Mouse (Mus musculus) left cerebral cortex, postnatal 25 days (tissue): ENCODE results near the gene Cdc73. TPM values are rescaled to one million over a fixed set of nuclear protein-coding genes. Genes with fewer than 3 reads are reported as not detected.
A peak's percentile ranks its signal among the peaks of the same experiment; 100 is the strongest.
"Not testable (repeated sequence)": the region's sequence is repeated elsewhere in the genome, so short reads cannot be mapped to it uniquely, and the experiment has no call there.

Source experiments
- DNase-seq, 2 experiments: peaks; one replicate each; pipeline ENCODE4 v3.0.0; 2022; ENCODE audit warnings: low spot score in 2 of 2, mixed read lengths in 1 of 2
- intact Hi-C: fragments of 180-260 bp; cut with DNase I; formaldehyde crosslinking; loops from one replicate; pipeline ENCODE4 v1.15.1; 2025
- total RNA-seq, 2 experiments: library from RNA; stranded (reverse); gene quantifications; 2 replicates each; pipeline ENCODE4 v1.2.3; 2021

The Cdc73 gene
- 10 to 100 TPM; 61.6 to 62.3 TPM for total RNA-seq

DNA sequence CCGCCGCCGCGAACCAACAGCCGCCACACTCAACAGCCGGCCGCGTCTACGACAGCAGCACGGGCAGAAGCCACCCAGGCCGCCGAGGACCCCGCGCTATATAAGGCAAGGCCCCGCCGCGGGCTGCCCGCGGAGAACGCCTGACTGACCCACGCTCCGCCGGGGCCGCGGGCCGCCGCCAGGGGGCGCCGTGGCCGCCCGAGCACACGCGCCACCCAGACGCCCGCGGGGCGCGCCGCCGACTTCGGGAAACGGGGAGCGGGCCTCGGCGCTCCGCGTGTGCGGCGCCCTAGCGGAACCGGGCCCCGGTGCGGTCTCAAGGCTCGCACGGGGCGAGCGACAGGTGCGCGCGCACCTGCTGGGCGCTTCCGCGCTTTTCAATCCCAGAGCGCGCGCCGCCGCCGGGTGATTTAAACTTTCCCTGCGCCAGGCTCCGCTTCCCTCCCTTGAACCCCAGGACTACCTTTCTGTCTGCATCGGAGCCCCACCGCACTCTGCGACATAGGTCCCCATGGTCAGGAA, at the start of gene Cdc73:
Gene Cdc73 (minus strand): TSS at position 153 of the 522 bp plus-strand sequence.
- intact Hi-C loops, result loop anchor here (1.0 kb wide), 1 partner anchor 36 kb away; no protein-coding TSS in a partner anchor
- DNase-seq, result peak; percentile 91 to 93

DNA sequence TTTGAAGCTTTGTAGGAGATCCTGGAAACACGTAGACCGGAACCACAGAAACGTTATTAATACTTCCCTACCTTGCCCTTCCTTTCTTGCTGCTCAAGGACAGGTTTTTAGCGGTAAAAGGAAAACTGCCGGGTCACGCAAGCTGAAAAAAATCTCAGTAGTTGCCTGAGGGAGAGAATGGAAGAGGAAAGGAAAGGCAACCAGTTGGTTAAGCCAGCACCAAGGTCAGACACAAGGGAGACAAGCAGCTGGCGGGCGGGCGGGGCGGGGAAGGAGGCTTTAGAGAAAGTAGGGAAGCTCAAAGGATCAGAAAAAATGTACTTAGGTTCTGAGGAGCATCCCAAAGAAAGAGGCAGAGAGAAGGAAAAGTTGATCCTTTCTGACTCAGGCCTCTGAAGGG, 43.2 kb upstream of the Cdc73 start:
- DNase-seq, result no peak
- intact Hi-C loops, result no loop called here

DNA sequence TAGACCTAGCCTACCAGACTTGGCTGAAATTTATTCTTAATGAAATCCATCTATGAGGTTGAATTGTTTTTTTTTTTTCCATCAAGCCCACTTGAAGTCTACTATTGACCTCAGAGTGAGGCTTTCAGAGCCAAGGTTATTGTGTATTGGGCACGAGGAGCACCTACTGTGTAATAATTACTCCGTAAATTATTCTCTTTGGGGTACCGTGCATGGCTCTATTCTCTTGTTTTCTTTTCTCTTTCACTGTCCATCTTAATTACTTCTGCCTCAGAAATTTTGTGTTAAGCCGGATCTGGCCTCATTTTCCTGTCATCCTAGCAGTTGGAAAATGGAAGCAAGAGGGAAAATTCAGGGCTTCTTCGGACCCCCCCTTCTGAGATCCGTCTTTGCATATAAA, 39.5 kb upstream of the Cdc73 start:
- no peak for DNase-seq
- intact Hi-C loops, result no loop called here

DNA sequence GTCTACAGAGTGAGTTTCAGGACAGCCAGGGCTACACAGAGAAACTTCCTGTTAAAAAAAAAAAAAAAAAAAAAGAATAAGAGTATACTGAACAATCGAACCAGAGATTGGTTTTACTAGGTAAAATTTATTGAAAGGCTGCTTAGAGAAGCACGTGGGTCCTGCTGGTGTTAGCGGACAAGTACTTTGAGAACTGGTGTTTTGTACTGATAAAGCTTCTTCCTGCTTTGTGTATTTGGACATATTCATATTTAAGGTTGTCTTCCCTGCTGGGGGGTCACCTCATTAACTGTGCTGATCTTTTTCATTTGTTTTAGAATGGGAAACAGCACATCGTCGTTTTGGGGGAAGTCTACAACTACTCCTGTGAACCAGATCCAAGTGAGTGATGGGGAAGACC, 38.6 kb upstream of the Cdc73 start:
- DNase-seq, result no peak
- intact Hi-C loops, result no loop called here

DNA sequence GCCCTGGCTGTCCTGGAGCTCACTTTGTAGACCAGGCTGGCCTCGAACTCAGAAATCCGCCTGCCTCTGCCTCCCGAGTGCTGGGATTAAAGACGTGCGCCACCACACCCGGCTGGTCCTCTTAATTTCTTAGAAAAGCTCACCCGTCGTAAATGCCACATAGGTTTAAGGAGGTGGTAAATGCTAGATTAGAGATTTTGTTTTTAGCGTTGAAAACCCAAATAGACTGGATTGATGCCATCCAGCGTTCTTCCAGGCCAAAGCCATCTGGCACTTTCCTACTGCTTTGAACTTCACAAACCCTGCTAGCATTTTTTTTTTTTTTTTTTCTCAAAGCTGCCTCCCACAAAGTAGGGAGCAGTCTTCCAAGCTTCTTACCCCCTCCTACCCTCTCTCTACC, 37.9 kb upstream of the Cdc73 start:
- DNase-seq, result peak in 1 of 2 experiments; percentile 60
- intact Hi-C loops, result no loop called here

DNA sequence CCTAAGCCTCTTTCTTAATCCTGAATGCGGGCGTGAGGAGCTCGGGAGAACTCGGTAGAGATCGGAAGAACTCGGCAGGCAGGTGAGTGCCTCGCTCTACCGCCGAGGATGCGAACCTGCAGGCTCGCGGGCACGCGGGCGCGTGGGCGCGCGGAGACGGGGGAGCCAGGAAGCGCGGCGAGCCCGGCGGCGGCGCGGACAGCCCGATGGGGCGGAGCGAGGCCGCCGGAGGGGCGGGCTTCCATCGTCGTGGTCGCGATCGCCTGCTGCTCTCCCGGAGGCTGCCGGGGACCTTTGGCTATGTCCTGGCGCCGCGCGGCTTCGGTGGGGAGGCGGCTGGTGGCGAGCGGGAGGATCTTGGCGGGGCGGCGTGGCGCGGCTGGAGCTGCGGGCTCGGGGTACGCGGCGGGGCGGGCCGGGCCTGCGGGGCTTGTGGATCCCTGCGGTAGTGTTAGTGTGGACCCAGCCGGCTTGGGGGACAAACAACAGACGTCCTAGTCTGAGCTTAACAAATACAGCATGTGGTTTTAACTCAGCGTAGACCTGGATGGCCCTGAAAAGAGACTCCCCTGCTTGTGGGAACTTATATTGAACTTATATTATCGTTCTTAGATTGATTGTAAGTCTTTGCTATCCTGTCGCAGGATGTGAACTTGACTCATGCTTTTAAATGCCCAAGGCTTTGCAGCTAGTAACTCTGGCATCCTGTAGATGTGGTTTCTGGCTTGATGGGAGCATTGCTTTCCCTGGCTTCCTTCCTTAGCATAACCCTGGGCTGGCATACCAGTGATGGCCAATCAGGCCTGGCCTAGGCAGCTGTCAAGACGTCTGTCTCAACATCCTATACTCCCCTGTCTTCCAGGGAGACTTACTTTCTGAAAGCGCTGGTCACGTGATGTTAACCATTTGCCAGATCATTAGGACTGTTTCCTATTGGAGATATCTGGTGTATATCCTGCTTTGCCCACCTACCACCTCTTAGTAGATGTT, 37.0 kb upstream of the Cdc73 start:
- intact Hi-C loops, result loop anchor here (1.0 kb wide), 1 partner anchor 37 kb away; the partner anchor contains the start of gene Cdc73
- DNase-seq, result peak; percentile 90 to 94

DNA sequence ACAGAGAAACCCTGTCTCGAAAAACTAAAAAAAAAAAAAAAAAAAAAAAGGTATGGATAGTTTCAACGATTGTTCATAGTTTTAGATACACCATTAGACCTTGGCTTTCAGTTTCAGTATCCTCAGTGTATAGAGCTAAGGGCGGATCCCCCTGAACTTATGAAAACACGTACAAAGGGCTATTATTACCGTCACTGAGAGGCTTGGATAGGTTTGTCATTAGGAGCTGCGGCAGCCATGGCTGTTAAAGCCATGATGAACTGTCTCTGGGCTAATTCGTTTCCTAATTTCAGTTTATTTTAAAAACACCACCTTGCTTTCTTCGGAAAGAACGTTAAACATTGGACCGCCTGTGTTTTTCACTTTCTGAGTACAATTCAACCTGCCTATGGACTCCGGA, 36.1 kb upstream of the Cdc73 start:
- no peak for DNase-seq
- intact Hi-C loops, result loop anchor here (1.0 kb wide), 1 partner anchor 37 kb away; the partner anchor contains the start of gene Cdc73

DNA sequence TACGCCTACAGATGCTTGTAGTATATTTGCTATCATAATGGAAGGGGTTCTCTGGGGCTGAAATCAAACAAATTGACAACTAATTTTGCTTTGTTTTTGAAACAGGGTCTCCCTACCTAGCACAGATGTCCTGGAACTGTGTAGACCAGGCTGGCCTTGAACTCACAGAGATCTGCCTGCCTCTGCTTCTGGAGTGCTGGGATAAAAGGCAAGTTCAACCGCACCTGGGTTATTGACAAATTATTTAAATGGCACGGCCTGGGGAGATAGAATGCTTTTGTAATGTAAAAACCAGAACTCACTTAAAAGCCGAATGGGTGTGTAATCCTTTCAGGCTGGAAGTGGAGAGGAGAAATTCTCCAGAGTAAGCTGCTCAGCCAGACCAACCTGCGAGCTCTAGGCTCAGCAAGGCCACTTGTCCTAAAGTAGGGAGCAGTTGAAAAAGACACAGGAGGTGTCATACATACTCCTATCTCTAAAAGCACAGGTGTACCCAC, 31.3 kb upstream of the Cdc73 start:
- DNase-seq, result no peak
- intact Hi-C loops, result no loop called here

DNA sequence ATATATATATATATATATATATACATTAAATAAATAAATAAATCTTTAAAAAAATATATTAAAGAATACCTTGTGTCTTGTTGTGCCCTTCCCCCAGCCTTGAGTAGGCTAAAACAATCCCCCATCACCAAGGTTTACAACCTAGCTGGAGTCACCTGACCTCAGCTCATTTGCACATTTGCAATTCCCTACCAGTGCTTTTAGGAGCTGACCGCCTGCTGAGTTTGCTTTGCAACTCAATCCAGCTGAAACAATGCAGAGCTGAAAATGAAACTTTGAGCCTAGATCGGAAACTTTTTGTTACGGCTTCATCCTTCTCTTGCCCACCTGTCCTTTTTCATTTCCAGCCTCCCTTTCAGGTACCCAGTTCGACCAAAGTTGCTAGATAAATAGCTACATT, 29.0 kb upstream of the Cdc73 start:
- no peak for DNase-seq
- intact Hi-C loops, result no loop called here

DNA sequence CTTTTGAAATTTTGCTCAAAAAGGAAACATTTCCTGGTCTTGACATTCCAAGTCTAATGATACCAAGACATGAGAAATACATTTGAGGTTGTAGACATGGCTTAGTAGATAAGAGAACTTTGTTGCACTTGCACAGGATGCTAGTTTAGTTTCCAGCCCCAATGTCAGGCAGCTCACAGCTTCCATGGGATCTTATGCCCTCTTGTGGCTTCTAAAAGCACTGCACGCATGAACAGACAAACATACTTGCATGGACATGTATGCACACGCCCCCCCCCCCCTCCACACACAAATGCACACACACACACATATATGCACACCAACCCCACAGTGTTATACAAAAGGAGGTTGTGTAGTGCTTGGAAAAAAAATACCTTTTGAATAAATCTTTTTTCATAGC, 28.2 kb upstream of the Cdc73 start:
- no peak for DNase-seq
- intact Hi-C loops, result no loop called here

DNA sequence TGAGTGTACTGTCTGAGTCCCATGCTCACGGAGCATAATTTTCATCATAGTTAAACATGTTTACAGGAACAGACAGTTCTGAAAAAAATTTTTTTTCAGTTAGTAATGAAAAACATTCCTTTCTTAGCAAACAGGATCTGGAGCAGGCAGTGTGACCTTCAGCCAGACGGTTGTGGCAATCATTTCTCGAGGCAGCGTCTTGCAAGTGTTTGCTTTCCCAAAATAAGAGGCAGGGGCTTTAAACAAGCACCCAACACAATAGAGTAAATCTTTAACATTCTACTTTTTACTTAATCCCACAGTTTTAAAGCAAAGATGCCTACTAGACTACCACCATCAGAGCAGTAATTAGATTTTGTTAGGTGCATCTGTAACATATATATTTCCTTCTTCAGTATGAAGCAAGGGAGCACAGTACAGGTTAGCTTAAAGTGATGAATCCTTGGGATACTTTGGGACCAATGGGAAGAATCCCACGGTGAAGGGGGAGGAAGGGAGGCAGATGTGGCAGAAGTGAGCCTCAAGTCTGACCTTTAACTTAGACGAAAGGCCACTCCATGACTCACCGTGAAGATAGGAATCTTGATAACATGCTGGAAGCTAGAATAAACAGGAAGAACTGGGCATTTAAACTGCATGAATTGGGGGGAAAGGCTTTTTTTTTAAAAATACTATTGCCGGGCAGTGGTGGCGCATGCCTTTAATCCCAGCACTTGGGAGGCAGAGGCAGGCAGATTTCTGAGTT, 25.2 kb upstream of the Cdc73 start:
- intact Hi-C loops, result no loop called here
- no peak for DNase-seq

DNA sequence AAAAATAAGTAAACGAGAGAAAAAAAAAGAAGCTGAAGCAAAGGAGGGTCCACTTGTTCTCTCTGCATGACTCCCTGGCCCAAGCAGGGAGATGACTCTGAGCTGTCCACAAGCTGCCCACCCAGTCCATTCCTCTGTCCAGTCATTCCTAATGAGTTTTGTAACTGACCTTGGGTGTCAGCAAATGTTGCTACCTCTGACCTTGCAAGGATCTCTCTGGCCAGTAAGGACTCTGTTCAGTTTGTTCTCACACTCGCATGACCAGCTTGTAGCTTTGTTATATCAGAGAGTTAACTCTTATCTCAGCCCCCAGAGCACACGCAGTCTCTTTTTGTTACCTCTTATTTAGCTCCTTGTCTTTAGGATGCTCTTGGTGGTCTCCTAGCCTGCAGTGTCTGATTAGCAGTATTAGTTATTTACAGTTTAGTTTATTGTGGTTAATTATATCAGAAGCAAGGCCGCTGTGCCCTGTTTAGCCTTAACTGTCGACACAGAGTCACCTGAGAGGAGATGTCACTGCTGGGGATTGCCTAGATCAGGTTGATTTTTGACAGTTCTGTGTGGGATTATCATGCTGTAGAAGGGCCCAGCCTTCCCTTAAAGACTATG, 21.9 kb upstream of the Cdc73 start:
- intact Hi-C loops, result no loop called here
- no peak for DNase-seq

DNA sequence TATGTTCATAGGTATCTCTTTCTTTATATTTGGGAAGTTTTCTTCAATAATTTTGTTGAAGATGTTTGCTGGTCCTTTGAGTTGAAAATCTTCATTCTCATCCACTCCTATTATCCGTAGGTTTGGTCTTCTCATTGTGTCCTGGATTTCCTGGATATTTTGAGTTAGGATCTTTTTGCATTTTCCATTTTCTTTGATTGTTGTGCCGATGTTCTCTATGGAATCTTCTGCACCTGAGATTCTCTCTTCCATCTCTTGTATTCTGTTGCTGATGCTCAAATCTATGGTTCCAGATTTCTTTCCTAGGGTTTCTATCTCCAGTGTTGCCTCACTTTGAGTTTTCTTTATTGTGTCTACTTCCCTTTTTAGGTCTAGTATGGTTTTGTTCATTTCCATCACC, 13.3 kb upstream of the Cdc73 start, which contains the start of gene Glrx2:
Gene Glrx2 (plus strand): TSS at position 301 of the 400 bp plus-strand sequence.
- DNase-seq, result not testable (repeated sequence)

DNA sequence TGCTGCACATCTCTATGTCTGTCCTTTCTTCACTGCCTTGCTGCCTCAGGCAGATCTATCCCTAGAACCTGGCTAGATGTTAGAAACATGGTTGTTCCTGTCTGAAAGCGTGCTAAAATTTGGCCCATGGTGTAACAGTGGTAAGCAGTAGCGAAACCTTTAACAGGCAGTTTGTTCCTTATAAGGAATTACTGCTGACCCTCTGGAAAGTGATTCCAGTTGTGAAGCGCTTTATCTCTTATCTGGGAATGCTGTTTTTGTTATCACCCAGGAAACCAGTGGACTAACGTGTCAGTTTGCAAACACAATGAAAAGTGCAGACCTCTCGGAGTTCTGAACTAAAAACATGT, 7.9 kb upstream of the Cdc73 start:
- intact Hi-C loops, result no loop called here
- DNase-seq, result no peak

More for the DNA sequence above, 13.3 kb upstream of the Cdc73 start, which contains the start of gene Glrx2:
- intact Hi-C loops, result not testable (repeated sequence)

DNA sequence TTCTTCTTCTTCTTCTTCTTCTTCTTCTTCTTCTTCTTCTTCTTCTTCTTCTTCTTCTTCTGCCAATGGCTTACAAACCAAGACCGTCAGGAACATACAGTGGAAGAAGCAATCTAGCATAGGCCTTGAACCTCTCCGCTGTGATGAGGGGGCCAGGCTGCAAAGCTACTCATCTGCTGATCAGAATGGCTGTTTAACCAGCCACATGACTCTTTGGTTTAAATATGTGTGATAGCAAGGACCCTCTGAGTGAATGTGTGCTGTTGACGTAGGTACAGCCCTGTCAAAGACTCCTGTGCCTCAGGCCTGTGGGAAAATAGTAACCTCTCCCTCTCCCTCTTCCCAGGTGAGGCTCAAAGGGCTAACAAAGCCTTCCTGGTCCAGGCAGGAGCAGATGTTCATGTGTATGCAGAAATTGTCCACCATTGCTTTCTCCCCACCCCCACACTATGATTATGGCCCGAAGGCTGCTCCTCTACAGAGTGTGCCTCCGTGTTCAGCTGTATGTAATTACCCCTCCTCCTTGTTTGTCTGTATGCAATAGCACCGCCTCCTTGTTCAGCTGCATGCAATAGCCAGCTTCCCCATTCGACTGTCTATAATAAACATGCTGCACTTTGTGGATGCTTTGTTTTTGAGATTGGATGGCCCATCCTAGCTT, 7.4 kb upstream of the Cdc73 start:
- no peak for DNase-seq
- intact Hi-C loops, result no loop called here

DNA sequence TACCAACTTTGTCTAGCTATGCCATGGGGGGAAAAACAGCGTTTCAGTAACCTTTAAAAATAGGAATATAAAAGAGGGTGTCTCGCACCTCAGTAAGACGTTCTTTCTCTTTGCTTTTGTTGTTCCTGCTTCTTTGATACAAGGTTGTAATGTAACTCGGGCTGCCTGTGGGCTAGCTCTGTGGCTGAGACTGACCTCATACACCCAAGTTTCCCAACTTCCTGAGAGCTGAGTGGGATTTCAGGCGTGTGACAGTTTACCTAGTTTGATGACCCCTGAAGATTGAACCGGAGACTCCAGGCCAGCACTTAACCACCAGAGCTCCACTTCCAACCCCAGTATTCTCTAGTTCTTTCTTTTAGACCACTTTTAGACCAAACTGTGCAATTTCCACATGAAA, 5.7 kb upstream of the Cdc73 start:
- DNase-seq, result no peak
- intact Hi-C loops, result no loop called here

DNA sequence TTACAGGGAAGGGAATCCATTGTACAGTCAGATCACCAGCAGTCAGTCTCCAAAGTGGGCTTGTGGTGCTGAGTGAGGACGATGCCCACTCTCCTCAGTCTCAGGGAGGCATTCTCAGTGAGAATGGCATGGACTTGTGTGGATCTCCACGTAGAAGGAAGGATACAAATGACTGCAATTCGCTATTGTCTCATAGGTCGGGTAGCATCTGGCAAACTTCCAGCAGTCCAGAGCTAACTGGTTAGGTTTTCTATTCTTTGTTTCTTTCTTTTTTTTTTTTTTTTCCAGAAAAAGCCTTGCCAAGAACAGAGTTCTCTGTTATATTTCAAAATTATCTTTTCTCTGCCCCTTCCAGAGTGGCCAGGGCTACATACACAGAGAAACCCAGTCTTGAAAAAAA, 4.3 kb upstream of the Cdc73 start:
- intact Hi-C loops, result no loop called here
- DNase-seq, result no peak

DNA sequence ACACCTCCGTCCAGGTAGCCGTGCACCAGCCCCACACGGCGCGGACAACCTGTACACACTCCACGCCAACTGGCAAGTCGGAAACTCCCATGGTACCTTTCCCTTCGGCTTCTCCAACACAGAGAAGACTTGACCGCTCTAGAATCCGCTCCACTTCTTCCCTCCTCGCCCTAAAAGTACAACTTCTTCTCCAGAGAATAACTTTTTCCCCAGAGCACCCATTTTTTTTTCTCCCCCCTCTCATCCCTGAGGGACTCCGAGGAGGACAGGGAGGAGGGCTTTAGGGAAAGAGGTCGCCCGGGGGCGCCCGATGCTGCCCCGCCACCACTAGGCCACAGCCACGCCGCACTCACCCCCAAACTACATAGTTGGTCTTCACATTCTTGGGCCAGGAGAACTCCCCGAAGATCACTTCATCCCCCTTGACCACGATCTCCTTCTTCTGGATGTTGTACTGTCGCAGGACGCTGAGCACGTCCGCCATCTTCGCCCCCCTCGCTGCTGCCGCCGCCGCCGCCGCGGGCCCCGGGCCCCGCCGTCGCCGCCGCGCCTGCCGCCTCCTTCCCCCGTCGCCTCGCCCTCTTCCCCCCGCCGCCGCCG, 452 bp downstream of the Cdc73 start:
- DNase-seq, result peak in 1 of 2 experiments; percentile 32
- intact Hi-C loops, result loop anchor here (1.0 kb wide), 1 partner anchor 37 kb away; no protein-coding TSS in a partner anchor

DNA sequence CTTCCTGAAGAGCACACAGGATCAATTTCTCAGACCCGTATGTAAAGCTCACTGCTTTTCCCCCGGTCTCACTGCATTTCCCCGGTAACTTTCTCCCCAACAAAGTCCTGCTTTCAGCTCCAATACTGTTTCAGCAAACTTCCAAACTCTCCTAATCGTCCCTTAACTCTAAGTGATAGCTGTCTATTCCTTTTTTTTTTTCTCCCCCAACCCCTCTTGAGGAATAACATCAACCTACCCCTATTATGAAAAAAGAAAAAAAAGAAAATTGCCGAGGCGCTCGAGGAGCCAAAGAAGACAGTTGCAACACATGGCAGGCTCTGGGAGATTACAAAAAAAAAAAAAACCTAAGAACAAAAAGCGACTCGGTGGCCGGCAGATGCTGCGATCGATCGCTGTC, 957 bp downstream of the Cdc73 start:
- intact Hi-C loops, result loop anchor here (1.0 kb wide), 1 partner anchor 38 kb away; no protein-coding TSS in a partner anchor

More for the DNA sequence above, 957 bp downstream of the Cdc73 start:
- DNase-seq, result no peak
